Mouse (Mus musculus) lung, postnatal 0 days (tissue): Measurements from ENCODE around the gene Brd3. TPM values are rescaled to one million over a fixed set of nuclear protein-coding genes. Genes with fewer than 3 reads are reported as not detected.

ENCODE experiments used
- ATAC-seq: fragments of 200-750 bp; cut with Nextera tagmentation; 2 replicates; pipeline ENCODE4 v1.8.0; 2017; ENCODE audit warnings: moderate library complexity
- DNase-seq: peaks from one replicate; pipeline ENCODE4 v3.0.0-alpha.2; 2016; ENCODE audit warnings: low spot score
- H3K27ac ChIP-seq: fragments of 300-500 bp; sonication (generic); 2 replicates; pipeline ENCODE4 v1.5.1; 2014; ENCODE audit warnings: antibody characterized with exemption, mild to moderate bottlenecking, low read length, mixed read lengths
- H3K27me3 ChIP-seq: fragments of 300-500 bp; sonication (generic); replicated peaks from 2 replicates; pipeline ENCODE4 v1.6.1; 2014; ENCODE audit warnings: low read length, mixed read lengths; ENCODE audit not compliant: insufficient read depth
- H3K36me3 ChIP-seq: fragments of 300-500 bp; sonication (generic); 2 replicates; pipeline ENCODE4 v1.6.1; 2014; ENCODE audit warnings: low read length, mixed read lengths; ENCODE audit not compliant: insufficient read depth
- H3K4me1 ChIP-seq: fragments of 300-500 bp; sonication (generic); 2 replicates; pipeline ENCODE4 v1.6.1; 2014; ENCODE audit warnings: antibody characterized with exemption, low read depth, low read length, mixed read lengths; ENCODE audit not compliant: insufficient read depth
- H3K4me2 ChIP-seq: fragments of 300-500 bp; sonication (generic); replicated peaks from 2 replicates; pipeline ENCODE4 v1.6.1; 2014; ENCODE audit warnings: low read depth, mild to moderate bottlenecking, low read length, moderate library complexity, mixed read lengths
- H3K4me3 ChIP-seq: fragments of 300-500 bp; sonication (generic); 2 replicates; pipeline ENCODE4 v1.5.1; 2014; ENCODE audit warnings: low read depth, low read length
- H3K9ac ChIP-seq: fragments of 300-500 bp; sonication (generic); replicated peaks from 2 replicates; pipeline ENCODE4 v1.6.1; 2014; ENCODE audit warnings: low read depth, mild to moderate bottlenecking
- H3K9me3 ChIP-seq: fragments of 300-500 bp; sonication (generic); 2 replicates; pipeline ENCODE4 v1.6.1; 2016; ENCODE audit warnings: low read length, mixed read lengths
- CTCF ChIP-seq: IDR thresholded peaks from 2 replicates; pipeline ENCODE4 v1.5.1; 2016; ENCODE audit warnings: antibody characterized with exemption, mild to moderate bottlenecking
- EP300 ChIP-seq: IDR thresholded peaks from 2 replicates; pipeline ENCODE4 v1.6.1; 2016; ENCODE audit warnings: antibody characterized with exemption, mild to moderate bottlenecking, control low read depth
- WGBS: fragments of 180-500 bp; shearing (Covaris S2); extraction: QIAGEN DNeasy Blood & Tissue Kit; methylation state at CpG from one replicate; pipeline ENCODE4 v1.1.7; 2014; 5-methylcytosine and 5-hydroxymethylcytosine counted together
- polyA plus RNA-seq: library from polyadenylated mRNA; unstranded; fragments of >200 nt; fragmentation: Nextera tagmentation; extraction: Ambion mirVana; gene quantifications from 2 replicates; pipeline ENCODE4 v1.2.1, GENCODE M21; 2015

The Brd3 gene
- polyA plus RNA-seq, 1 experiment from 2014 or later: 47.5 TPM

- peak overlapping the region; percentile 26 for H3K27ac ChIP-seq
- H3K36me3 ChIP-seq: no peaks in the 10 kb centered on the region
- ATAC-seq (no peak), DNase-seq (no peak)
- H3K27me3 ChIP-seq: no peaks in the 10 kb centered on the region
- no peak for TF ChIP-seq CTCF
- TF ChIP-seq EP300: peak; percentile 69
- H3K9me3 ChIP-seq: no peaks in the 10 kb centered on the region
- H3K4me1 ChIP-seq: peaks cover 65% of the 10 kb centered on the region
- no peak overlapping the region for H3K9ac ChIP-seq
- no peak overlapping the region for H3K4me2 ChIP-seq
- WGBS: 40% methylated on average over 20 of the region's 20 CpGs
- H3K4me3 ChIP-seq: no peak overlapping the region
Measured at GRCm38 (mm10) chr2:27421293-27422068, 86.0 kb downstream of the Brd3 start.

GRCm38 (mm10) chr2:27418577-27419070 lies 88.8 kb downstream of the Brd3 start:
- ATAC-seq (peak; percentile 60), DNase-seq (peak; percentile 93)
- Histone ChIP-seq H3K4me1 (peaks cover 70% of the 10 kb centered on the region), H3K9ac (no peak overlapping the region), H3K4me3 (no peak overlapping the region), H3K4me2 (no peak overlapping the region), H3K9me3 (no peaks in the 10 kb centered on the region), H3K27me3 (no peaks in the 10 kb centered on the region), H3K36me3 (no peaks in the 10 kb centered on the region), H3K27ac (peak overlapping the region; percentile 85)
- TF ChIP-seq CTCF: 0 out of 2 replicates have a peak, but pooled peaks have one; percentile 4
- TF ChIP-seq EP300: peak; percentile 80; the same call in 1 of the 2 replicates
- 7% methylated on average over 6 of the region's 6 CpGs for WGBS

GRCm38 (mm10) chr2:27417648-27418153 lies 89.8 kb downstream of the Brd3 start:
- no peak for TF ChIP-seq EP300
- no peak for TF ChIP-seq CTCF
- Histone ChIP-seq H3K27ac (peak overlapping the region; percentile 85), H3K4me2 (no peak overlapping the region), H3K27me3 (no peaks in the 10 kb centered on the region), H3K4me1 (peaks cover 66% of the 10 kb centered on the region), H3K9me3 (no peaks in the 10 kb centered on the region), H3K36me3 (no peaks in the 10 kb centered on the region), H3K4me3 (no peak overlapping the region), H3K9ac (no peak overlapping the region)
- ATAC-seq: no peak
- WGBS: 50% methylated on average over 5 of the region's 5 CpGs
- no peak for DNase-seq

GRCm38 (mm10) chr2:27416425-27416824 lies 91.0 kb downstream of the Brd3 start:
- Histone ChIP-seq H3K27ac (0 out of 2 replicates have a peak overlapping the region, but pooled peaks have one; percentile 32), H3K9me3 (no peaks in the 10 kb centered on the region), H3K4me3 (no peak overlapping the region), H3K4me1 (peaks cover 66% of the 10 kb centered on the region), H3K36me3 (no peaks in the 10 kb centered on the region), H3K27me3 (no peaks in the 10 kb centered on the region), H3K9ac (no peak overlapping the region), H3K4me2 (no peak overlapping the region)
- DNase-seq (no peak), ATAC-seq (no peak)
- WGBS: 13% methylated on average over 3 of the region's 3 CpGs
- TF ChIP-seq EP300: no peak
- no peak for TF ChIP-seq CTCF

- ATAC-seq: no peak
- 47% methylated on average over 11 of the region's 11 CpGs for WGBS
- no peaks in the 10 kb centered on the region for H3K27me3 ChIP-seq
- no peak for DNase-seq
- H3K4me3 ChIP-seq: no peak overlapping the region
- no peaks in the 10 kb centered on the region for H3K9me3 ChIP-seq
- H3K4me2 ChIP-seq: no peak overlapping the region
- H3K9ac ChIP-seq: no peak overlapping the region
- no peaks in the 10 kb centered on the region for H3K36me3 ChIP-seq
- TF ChIP-seq CTCF (no peak), EP300 (no peak)
- H3K27ac ChIP-seq: peak overlapping the region; percentile 66
- peaks cover 68% of the 10 kb centered on the region for H3K4me1 ChIP-seq
Measured at GRCm38 (mm10) chr2:27415060-27415783, 92.2 kb downstream of the Brd3 start.
